Mouse (Mus musculus): Measurements from ENCODE around the gene Nrtn. TPM values are rescaled to one million over a fixed set of nuclear protein-coding genes. Genes with fewer than 3 reads are reported as not detected.

Nrtn gene
- polyA plus RNA-seq, 1 experiment from 2014 or later, result 0.84 TPM

DNA sequence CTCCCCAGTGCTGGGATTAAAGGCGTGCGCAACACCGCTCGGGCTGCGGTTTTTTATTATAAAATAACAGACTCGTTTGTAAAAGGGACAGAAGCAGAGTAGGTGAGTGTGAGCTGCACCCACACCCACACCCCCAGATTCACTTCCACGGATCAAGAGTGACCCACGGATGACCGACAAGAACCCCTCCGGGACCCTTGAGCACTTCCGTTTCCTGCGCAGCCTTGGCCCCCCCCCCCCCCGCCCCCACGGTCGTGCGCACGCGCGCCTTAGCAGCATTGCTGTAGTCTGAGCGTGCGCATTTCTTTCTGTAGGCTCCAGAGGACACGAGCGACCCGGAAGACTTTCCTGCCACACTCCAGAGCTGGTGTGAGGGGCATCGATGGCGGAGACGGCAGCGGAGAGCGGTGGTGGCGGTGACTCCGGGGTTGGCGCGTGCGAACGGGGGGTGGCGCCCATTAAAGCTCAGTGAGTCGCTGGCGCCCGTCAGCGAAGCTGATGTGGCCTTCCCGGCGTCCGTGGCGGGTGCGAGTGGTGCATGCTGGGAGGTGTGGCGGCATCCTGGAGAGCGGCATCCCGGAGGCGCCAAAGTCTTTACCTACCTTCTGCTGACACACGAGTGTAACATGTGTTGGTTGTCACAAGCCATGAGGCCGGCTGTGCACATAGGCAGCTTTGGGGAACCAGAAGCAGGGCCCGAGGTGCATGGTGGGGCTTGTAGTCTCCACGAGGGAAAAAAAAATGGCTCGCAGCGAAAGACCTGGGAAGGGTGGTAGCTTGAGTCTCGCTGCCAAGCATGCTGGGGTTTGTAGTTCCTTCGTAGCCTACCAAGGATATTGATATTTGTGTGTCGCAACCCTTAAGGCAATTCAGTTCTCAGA is 7.4 kb upstream of the Nrtn start, which contains the start of gene Dus3l:
Gene Dus3l, plus strand, starts transcription at position 284 of the 881 bp plus-strand sequence.
- peaks cover 26% of the 10 kb centered on the region for H3K4me1 ChIP-seq (replicated peaks; ENCODE audit: control insufficient read depth, insufficient read depth, low read length)
- H3K4me2 ChIP-seq (ENCODE audit: low read length), result peak within 1 kb of the TSS; percentile 82
- peaks cover 17% of the 10 kb centered on the region for H3K36me3 ChIP-seq (ENCODE audit: control insufficient read depth, insufficient read depth)
- H3K27ac ChIP-seq (ENCODE audit: low read length), result peak within 1 kb of the TSS; percentile 96
- H3K4me3 ChIP-seq (replicated peaks; ENCODE audit: low read length), result peak within 1 kb of the TSS; percentile 76
- whole genome bisulfite sequencing, result 2% methylated on average over 58 of the region's 58 CpGs
- H3K9me3 ChIP-seq (ENCODE audit: control insufficient read depth, low read length), result no peaks in the 10 kb centered on the region
- H3K9ac ChIP-seq (replicated peaks; ENCODE audit: low read depth, low read length), result peak within 1 kb of the TSS; percentile 87
- H3K27me3 ChIP-seq (replicated peaks; ENCODE audit: control insufficient read depth, insufficient read depth, low read length), result no peaks in the 10 kb centered on the region
- ATAC-seq, result peak; percentile 88

DNA sequence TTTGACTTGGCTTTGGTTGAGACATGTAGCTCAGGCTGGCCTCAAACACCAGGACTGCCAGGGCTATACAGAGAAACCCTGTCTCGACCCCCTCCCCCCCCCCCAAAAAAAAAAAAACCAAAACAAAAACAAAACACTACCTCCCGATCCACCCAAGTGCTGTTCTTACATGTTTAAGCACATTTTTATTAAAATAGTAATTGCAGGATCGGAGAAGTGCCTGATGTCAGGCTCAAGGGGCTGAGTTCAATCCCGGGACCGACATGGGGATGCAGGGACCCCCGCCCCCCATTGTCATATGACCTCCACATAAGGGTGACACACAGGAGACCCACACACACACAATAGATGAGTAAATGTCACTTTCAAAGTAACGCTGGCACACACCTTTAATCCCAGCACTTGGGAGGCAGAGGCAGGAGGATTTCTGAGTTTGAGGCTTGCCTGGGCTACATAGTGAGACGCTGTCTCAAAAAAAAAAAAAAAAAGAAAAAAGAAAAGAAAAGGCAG is 6.5 kb upstream of the Nrtn start:
- peaks cover 26% of the 10 kb centered on the region for H3K4me1 ChIP-seq (replicated peaks; ENCODE audit: control insufficient read depth, insufficient read depth, low read length)
- H3K4me3 ChIP-seq (replicated peaks; ENCODE audit: low read length), result peak overlapping the region; percentile 76
- 0 out of 2 replicates have a peak, but pooled peaks cover 3% of the 10 kb centered on the region for H3K27me3 ChIP-seq (replicated peaks; ENCODE audit: control insufficient read depth, insufficient read depth, low read length)
- H3K9ac ChIP-seq (replicated peaks; ENCODE audit: low read depth, low read length), result no peak overlapping the region
- peak overlapping the region; percentile 56 for H3K4me2 ChIP-seq (ENCODE audit: low read length)
- no peaks in the 10 kb centered on the region for H3K9me3 ChIP-seq (ENCODE audit: control insufficient read depth, low read length)
- H3K27ac ChIP-seq (ENCODE audit: low read length), result no peak overlapping the region
- 75% methylated on average over 8 of the region's 8 CpGs for WGBS
- no peak for ATAC-seq
- H3K36me3 ChIP-seq (ENCODE audit: control insufficient read depth, insufficient read depth), result peaks cover 12% of the 10 kb centered on the region

DNA sequence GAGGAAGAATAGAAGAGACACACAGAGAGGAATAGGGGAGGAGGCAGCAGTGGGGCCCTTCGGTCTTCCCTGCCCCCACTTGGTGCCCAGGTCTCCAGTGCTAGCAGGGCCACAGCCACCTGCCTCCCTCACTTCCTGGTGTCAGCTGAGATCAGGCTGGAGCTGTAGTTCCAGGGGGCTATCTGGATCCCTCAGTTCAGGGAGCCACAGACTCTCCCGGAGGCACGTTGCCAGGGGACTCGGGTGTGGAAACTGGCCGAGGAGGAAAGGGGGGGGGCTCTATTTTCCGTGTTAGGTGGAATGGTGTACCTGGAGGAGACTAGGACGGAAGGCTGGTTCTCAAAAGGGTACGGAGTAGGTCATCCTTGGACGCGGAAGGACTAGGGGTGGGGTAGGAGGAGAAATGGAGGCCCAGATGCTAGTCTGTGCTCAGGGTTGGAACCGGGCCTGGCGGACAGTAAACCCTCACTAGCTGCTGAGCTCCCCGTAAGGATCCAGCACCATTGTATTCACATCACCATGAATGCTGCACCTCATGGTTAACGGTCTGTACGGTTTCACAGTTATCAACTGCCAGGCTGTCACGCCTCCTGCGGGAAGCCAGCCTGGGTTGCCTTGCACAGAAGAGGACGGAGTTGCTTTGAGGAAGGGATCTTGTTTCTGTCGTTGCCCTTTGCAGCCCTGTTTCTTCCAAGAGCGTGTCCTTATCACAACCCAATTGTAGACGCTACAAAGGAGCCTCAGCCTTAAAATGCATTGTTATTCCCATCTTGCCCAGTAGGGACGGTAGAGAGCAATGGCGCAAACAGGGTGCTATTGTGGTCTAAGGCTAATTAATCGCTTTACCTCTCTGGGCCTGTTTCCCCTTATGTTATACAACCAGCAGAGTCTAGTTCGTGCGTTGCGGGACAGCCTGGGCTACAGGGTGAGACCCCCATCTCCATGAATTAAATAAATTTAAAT is 5.7 kb upstream of the Nrtn start:
- WGBS, result 51% methylated on average over 27 of the region's 27 CpGs
- peak overlapping the region; percentile 97 for H3K27ac ChIP-seq (ENCODE audit: low read length)
- no peak overlapping the region for H3K4me3 ChIP-seq (replicated peaks; ENCODE audit: low read length)
- peaks cover 8% of the 10 kb centered on the region for H3K36me3 ChIP-seq (ENCODE audit: control insufficient read depth, insufficient read depth)
- H3K4me2 ChIP-seq (ENCODE audit: low read length), result peak overlapping the region; percentile 82
- H3K9me3 ChIP-seq (ENCODE audit: control insufficient read depth, low read length), result no peaks in the 10 kb centered on the region
- peaks cover 5% of the 10 kb centered on the region for H3K27me3 ChIP-seq (replicated peaks; ENCODE audit: control insufficient read depth, insufficient read depth, low read length)
- ATAC-seq, result no peak
- H3K9ac ChIP-seq (replicated peaks; ENCODE audit: low read depth, low read length), result peak overlapping the region; percentile 79; the same call in 1 of the 2 replicates
- peaks cover 26% of the 10 kb centered on the region for H3K4me1 ChIP-seq (replicated peaks; ENCODE audit: control insufficient read depth, insufficient read depth, low read length)

DNA sequence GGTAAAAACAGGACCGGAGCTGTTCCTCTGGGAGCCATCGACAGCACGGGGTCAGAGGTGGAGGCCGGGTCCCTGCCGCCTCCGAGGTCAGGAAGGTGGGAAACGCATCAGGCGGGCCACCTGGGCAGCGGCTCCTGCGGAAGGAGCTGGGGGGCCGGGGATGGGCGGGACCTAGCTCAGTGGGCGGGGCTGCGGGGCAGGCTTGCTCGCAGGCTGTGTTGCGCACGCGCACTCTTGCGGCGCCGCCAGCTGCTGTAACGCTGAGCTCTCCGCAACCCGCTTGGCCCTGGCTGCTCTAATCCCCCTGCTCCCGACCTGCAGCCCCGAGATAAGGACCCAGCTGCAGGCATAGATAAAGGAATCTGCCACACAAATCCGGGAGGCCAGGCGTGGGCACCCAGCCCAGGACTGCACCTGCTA is 4.7 kb upstream of the Nrtn start:
- Histone ChIP-seq H3K27me3 (replicated peaks; ENCODE audit: control insufficient read depth, insufficient read depth, low read length) (peaks cover 15% of the 10 kb centered on the region), H3K4me3 (replicated peaks; ENCODE audit: low read length) (peak overlapping the region; percentile 65), H3K27ac (ENCODE audit: low read length) (peak overlapping the region; percentile 97), H3K9me3 (ENCODE audit: control insufficient read depth, low read length) (no peaks in the 10 kb centered on the region), H3K4me1 (replicated peaks; ENCODE audit: control insufficient read depth, insufficient read depth, low read length) (peaks cover 34% of the 10 kb centered on the region), H3K4me2 (ENCODE audit: low read length) (peak overlapping the region; percentile 82), H3K36me3 (ENCODE audit: control insufficient read depth, insufficient read depth) (no peaks in the 10 kb centered on the region), H3K9ac (replicated peaks; ENCODE audit: low read depth, low read length) (peak overlapping the region; percentile 79)
- WGBS, result 2% methylated on average over 17 of the region's 28 CpGs
- peak; percentile 30 for ATAC-seq

DNA sequence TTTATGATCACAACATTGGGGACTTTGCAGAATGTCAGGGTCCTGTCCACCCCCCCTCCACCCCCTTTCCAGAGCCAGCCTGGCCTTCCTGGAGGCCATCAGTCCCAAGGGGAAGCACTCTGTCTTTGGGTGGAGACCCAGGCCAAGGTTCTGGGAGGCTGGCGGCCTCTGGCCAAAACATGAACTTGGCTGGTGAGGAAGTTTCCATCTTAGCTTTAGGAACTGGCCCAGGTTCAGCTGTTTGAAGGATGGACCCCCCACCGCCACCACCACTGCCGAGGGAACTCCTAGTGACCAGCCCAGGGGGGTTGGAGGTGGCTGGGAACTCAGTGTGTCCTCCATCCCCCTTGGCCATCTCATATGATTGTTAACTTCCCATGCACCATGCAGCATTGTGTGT is 3.7 kb upstream of the Nrtn start:
- no peak for ATAC-seq
- H3K4me2 ChIP-seq (ENCODE audit: low read length), result no peak overlapping the region
- no peaks in the 10 kb centered on the region for H3K9me3 ChIP-seq (ENCODE audit: control insufficient read depth, low read length)
- H3K4me3 ChIP-seq (replicated peaks; ENCODE audit: low read length), result no peak overlapping the region
- WGBS, result 73% methylated on average over 3 of the region's 3 CpGs
- no peak overlapping the region for H3K9ac ChIP-seq (replicated peaks; ENCODE audit: low read depth, low read length)
- no peak overlapping the region for H3K27ac ChIP-seq (ENCODE audit: low read length)
- no peaks in the 10 kb centered on the region for H3K36me3 ChIP-seq (ENCODE audit: control insufficient read depth, insufficient read depth)
- H3K4me1 ChIP-seq (replicated peaks; ENCODE audit: control insufficient read depth, insufficient read depth, low read length), result peaks cover 38% of the 10 kb centered on the region
- H3K27me3 ChIP-seq (replicated peaks; ENCODE audit: control insufficient read depth, insufficient read depth, low read length), result peaks cover 24% of the 10 kb centered on the region

DNA sequence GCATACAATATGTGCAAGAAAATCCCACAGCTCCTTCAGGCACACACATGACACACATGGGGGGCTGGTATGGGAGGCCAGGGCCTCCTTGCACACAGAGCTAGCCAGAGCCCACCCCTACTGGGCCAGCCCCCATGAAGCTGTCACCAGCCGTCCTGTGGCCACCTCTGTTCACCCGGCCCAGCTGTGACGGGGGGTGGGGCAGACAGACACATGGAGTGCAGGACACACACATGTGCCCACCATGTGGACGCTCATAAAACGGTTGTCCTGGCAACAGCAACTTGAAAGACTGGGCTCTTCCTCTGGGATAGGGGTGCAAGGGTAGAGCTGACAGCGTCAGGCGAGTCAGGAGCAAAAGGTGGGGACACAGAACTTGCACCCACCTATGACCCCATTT is 1.9 kb upstream of the Nrtn start:
- no peak for ATAC-seq
- H3K27ac ChIP-seq (ENCODE audit: low read length), result no peak overlapping the region
- 59% methylated on average over 7 of the region's 7 CpGs for WGBS

DNA sequence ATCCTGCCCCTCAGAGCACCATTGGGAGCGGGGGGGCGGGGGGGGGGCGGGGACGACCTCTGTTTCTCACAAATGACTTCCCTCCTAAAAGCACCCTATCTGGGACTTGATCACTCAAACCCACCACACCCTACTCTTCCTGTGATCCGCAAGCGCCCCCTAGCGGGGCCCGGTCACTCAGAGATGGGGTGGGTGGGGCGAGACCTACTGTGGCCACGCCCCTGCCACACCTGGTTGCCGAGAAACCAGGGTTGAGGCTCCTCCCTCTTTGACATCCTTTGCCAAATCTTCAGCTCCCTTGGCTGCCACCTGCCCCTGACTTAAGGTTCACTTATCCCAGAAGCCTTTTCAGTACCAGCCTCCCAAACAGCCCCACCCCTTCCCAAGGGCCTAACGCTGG is 802 bp upstream of the Nrtn start:
- no peak overlapping the region for H3K27ac ChIP-seq (ENCODE audit: low read length)
- ATAC-seq, result no peak
- H3K4me3 ChIP-seq (replicated peaks; ENCODE audit: low read length), result no peak overlapping the region
- 5% methylated on average over 11 of the region's 12 CpGs for WGBS
- H3K9me3 ChIP-seq (ENCODE audit: control insufficient read depth, low read length), result no peaks in the 10 kb centered on the region
- no peak overlapping the region for H3K9ac ChIP-seq (replicated peaks; ENCODE audit: low read depth, low read length)
- no peak overlapping the region for H3K4me2 ChIP-seq (ENCODE audit: low read length)
- H3K27me3 ChIP-seq (replicated peaks; ENCODE audit: control insufficient read depth, insufficient read depth, low read length), result peaks cover 52% of the 10 kb centered on the region
- H3K36me3 ChIP-seq (ENCODE audit: control insufficient read depth, insufficient read depth), result no peaks in the 10 kb centered on the region
- H3K4me1 ChIP-seq (replicated peaks; ENCODE audit: control insufficient read depth, insufficient read depth, low read length), result peaks cover 26% of the 10 kb centered on the region

More for the DNA sequence above, 1.9 kb upstream of the Nrtn start:
- Histone ChIP-seq H3K9ac (replicated peaks; ENCODE audit: low read depth, low read length) (no peak overlapping the region), H3K36me3 (ENCODE audit: control insufficient read depth, insufficient read depth) (no peaks in the 10 kb centered on the region), H3K9me3 (ENCODE audit: control insufficient read depth, low read length) (no peaks in the 10 kb centered on the region), H3K4me3 (replicated peaks; ENCODE audit: low read length) (no peak overlapping the region), H3K27me3 (replicated peaks; ENCODE audit: control insufficient read depth, insufficient read depth, low read length) (peaks cover 42% of the 10 kb centered on the region), H3K4me2 (ENCODE audit: low read length) (no peak overlapping the region), H3K4me1 (replicated peaks; ENCODE audit: control insufficient read depth, insufficient read depth, low read length) (peaks cover 32% of the 10 kb centered on the region)

DNA sequence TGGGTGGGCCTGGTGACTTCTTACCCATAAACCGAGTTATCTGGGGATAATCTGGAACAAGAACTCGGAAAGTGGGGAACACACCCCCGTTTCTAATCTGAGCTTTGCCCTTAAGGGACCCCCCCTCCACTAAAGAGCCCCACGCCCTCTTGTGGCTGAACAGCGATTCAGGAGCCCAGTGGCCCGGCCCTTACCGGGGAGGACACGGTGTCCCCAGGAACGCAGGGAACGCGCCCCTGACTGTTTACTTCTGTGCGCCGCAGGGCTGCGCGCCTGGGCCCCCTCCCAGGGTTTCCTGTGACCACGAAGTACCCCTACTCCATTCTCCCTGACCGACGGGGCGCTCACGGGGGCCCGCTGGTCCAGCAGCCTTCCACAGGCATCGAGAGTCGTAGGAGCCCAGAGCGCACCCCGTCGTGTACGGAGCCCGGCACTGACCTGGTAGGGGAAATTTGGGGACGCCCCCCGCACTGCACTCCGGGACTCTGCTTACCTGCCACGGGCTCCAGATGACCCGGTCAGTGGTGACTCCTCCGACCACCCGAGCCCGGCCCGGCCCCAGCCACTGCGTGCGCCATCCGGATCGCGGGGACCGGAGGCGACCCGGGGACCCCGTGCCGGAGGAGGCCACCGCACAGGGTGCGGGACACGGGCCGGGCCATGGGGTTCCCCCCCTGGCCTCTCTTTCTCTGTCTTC is 479 bp downstream of the Nrtn start:
- ATAC-seq, result no peak
- peak overlapping the region; percentile 65 for H3K4me2 ChIP-seq (ENCODE audit: low read length)
- peak overlapping the region; percentile 41; the same call in 1 of the 2 replicates for H3K9ac ChIP-seq (replicated peaks; ENCODE audit: low read depth, low read length)
- peaks cover 65% of the 10 kb centered on the region for H3K27me3 ChIP-seq (replicated peaks; ENCODE audit: control insufficient read depth, insufficient read depth, low read length)
- under 1% methylated on average over 43 of the region's 51 CpGs for WGBS
- H3K27ac ChIP-seq (ENCODE audit: low read length), result no peak overlapping the region
- no peaks in the 10 kb centered on the region for H3K9me3 ChIP-seq (ENCODE audit: control insufficient read depth, low read length)
- H3K4me3 ChIP-seq (replicated peaks; ENCODE audit: low read length), result peak overlapping the region; percentile 42
- H3K36me3 ChIP-seq (ENCODE audit: control insufficient read depth, insufficient read depth), result no peaks in the 10 kb centered on the region
- H3K4me1 ChIP-seq (replicated peaks; ENCODE audit: control insufficient read depth, insufficient read depth, low read length), result peaks cover 16% of the 10 kb centered on the region

All from forebrain, embryonic 16.5 days (tissue).